In the genomic region with DNA sequence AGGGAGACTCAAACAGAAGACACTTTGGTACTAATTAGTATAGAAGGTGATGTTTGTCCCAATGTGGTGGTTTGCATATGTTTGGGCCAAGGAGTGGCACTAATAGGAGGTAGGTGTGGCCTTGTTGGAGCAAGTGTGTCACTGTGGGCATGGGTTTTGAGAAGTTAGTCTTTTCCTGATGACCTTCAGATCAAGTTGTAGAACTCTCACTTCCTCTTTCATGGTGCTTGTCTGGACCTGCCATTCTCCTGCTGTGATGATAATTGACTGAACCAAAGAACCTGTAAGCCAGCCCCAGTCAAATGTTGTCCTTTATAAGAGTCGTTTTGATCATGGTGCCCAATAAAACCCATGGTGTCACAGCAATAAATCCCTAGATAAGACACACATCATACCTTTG, we compare ENCODE assay signal across 28 mouse cellular contexts.
DNase-seq lines count a peak whose midpoint lies in the region; ATAC-seq lines count a peak whose summit lies in the region.
"Had no signal": no experiment of that assay in that cellular context is flagged by ENCODE, and none has a peak within 500 bp of the region (broad histone marks: within the 10 kb centered on the region; RNA-seq: fewer than 3 reads in every experiment).

No protein-coding gene starts in this region.

- H3K9me3 ChIP-seq in limb, embryonic 10.5 days (replicated peaks), result no peaks in the 10 kb centered on the region
- H3K9me3 ChIP-seq: forebrain, embryonic 10.5 days; forebrain, embryonic 13.5 days; heart, embryonic 12.5 days; heart, embryonic 15.5 days; hindbrain, embryonic 10.5 days; hindbrain, embryonic 13.5 days had no signal

- no peaks in the 10 kb centered on the region for H3K4me1 ChIP-seq in limb, embryonic 10.5 days
- H3K4me1 ChIP-seq: forebrain, embryonic 10.5 days; forebrain, embryonic 13.5 days; heart, embryonic 12.5 days; heart, embryonic 15.5 days; hindbrain, embryonic 10.5 days; hindbrain, embryonic 13.5 days had no signal

- 83% methylated on average over 1 of the region's 1 CpGs for WGBS in limb, embryonic 10.5 days

- no peak overlapping the region for H3K4me3 ChIP-seq in limb, embryonic 10.5 days
- H3K4me3 ChIP-seq: forebrain, embryonic 10.5 days; forebrain, embryonic 13.5 days; heart, embryonic 12.5 days; heart, embryonic 15.5 days; hindbrain, embryonic 10.5 days; hindbrain, embryonic 13.5 days had no signal

- DNase-seq in ES-CJ7 (ENCODE audit: low read depth, low spot score), result peak; percentile 27
- DNase-seq in limb, embryonic 10.5 days (ENCODE audit: low spot score), result no peak
- no peak for DNase-seq in thymus, postnatal 14 days
- no peak for DNase-seq in layer of hippocampus, adult 9-11 months
- no peak for DNase-seq in gastrocnemius, postnatal 4 days (ENCODE audit: low spot score in 2 of 2)
- DNase-seq: adrenal gland, postnatal 10 days; adrenal gland, postnatal 36 days; cerebellum, adult 11 months; cerebellum, adult 2 months; cerebellum, adult 9-11 months; cerebellum, postnatal 36 days; gastrocnemius, postnatal 10 days; gastrocnemius, postnatal 36 days; heart, adult 18-20 months; heart, postnatal 10 days; heart, postnatal 36 days had no signal

- no peak overlapping the region for H3K27ac ChIP-seq in limb, embryonic 10.5 days
- H3K27ac ChIP-seq: forebrain, embryonic 10.5 days; forebrain, embryonic 13.5 days; heart, embryonic 15.5 days; hindbrain, embryonic 10.5 days; hindbrain, embryonic 13.5 days; hindbrain, postnatal 0 days had no signal

- H3K27me3 ChIP-seq in limb, embryonic 10.5 days (ENCODE audit: low read depth, poor library complexity, severe bottlenecking), result no peaks in the 10 kb centered on the region
- H3K27me3 ChIP-seq: forebrain, embryonic 13.5 days; heart, embryonic 12.5 days; heart, embryonic 15.5 days; hindbrain, embryonic 13.5 days had no signal

- ATAC-seq in common myeloid progenitor, adult 5-6 weeks (replicated peaks; ENCODE audit: low read depth, poor library complexity, severe bottlenecking), result 0 out of 2 replicates have a peak, but pooled peaks have one; percentile 36
- ATAC-seq in megakaryocyte progenitor cell, adult 5-6 weeks (replicated peaks; ENCODE audit: poor library complexity), result peak; percentile 64
- ATAC-seq: forebrain, embryonic 13.5 days; forebrain, embryonic 16.5 days; hindbrain, postnatal 0 days; inflammation-experienced regulatory T-cells, adult 6 months; intestine, embryonic 16.5 days had no signal

- no peaks in the 10 kb centered on the region for H3K36me3 ChIP-seq in limb, embryonic 10.5 days
- H3K36me3 ChIP-seq: forebrain, embryonic 10.5 days; heart, embryonic 12.5 days; heart, embryonic 15.5 days; hindbrain, embryonic 10.5 days; hindbrain, embryonic 13.5 days had no signal
